Mouse (Mus musculus) midbrain, embryonic 14.5 days (tissue): ENCODE measurements around the gene Calr. TPM values are rescaled to one million over a fixed set of nuclear protein-coding genes. Genes with fewer than 3 reads are reported as not detected.
A peak's percentile ranks its signal among the peaks of the same experiment; 100 is the strongest.

Experiments used
- ATAC-seq: fragments of 200-750 bp; cut with Nextera tagmentation; 2 replicates; pipeline ENCODE4 v1.8.0; 2017; ENCODE audit warnings: moderate number of reproducible peaks, moderate library complexity; ENCODE audit not compliant: low FRiP score, low TSS enrichment
- DNase-seq: peaks from one replicate; pipeline ENCODE4 v3.0.0-alpha.2; 2015
- H3K27ac ChIP-seq: fragments of 300-500 bp; sonication (generic); replicated peaks from 2 replicates; pipeline ENCODE4 v1.5.1; 2014; ENCODE audit warnings: mild to moderate bottlenecking, low read depth, low read length, moderate library complexity
- H3K27me3 ChIP-seq: fragments of 300-500 bp; sonication (generic); 2 replicates; pipeline ENCODE4 v1.6.1; 2014; ENCODE audit warnings: low read length, control low read depth, mixed read lengths; ENCODE audit not compliant: control insufficient read depth, insufficient read depth
- H3K36me3 ChIP-seq: fragments of 300-500 bp; sonication (generic); 2 replicates; pipeline ENCODE4 v1.6.1; 2014; ENCODE audit warnings: low read length, control low read depth; ENCODE audit not compliant: control insufficient read depth, insufficient read depth
- H3K4me1 ChIP-seq: fragments of 300-500 bp; sonication (generic); 2 replicates; pipeline ENCODE4 v1.6.1; 2014; ENCODE audit warnings: mild to moderate bottlenecking, antibody characterized with exemption, low read length, control low read depth; ENCODE audit not compliant: control insufficient read depth, insufficient read depth
- H3K4me2 ChIP-seq: fragments of 300-500 bp; sonication (generic); 2 replicates; pipeline ENCODE4 v1.6.1; 2014; ENCODE audit warnings: mild to moderate bottlenecking, low read length, moderate library complexity
- H3K4me3 ChIP-seq: fragments of 300-500 bp; sonication (generic); replicated peaks from 2 replicates; pipeline ENCODE4 v1.5.1; 2014; ENCODE audit warnings: low read depth, low read length
- H3K9ac ChIP-seq: fragments of 300-500 bp; sonication (generic); replicated peaks from 2 replicates; pipeline ENCODE4 v1.6.1; 2014; ENCODE audit warnings: mild to moderate bottlenecking, low read length, moderate library complexity
- H3K9me3 ChIP-seq: fragments of 300-500 bp; sonication (generic); 2 replicates; pipeline ENCODE4 v1.6.1; 2016; ENCODE audit warnings: low read length, control low read depth, mixed read lengths; ENCODE audit not compliant: control insufficient read depth
- WGBS: fragments of 180-500 bp; shearing (Covaris S2); extraction: QIAGEN DNeasy Blood & Tissue Kit; methylation state at CpG from one replicate; pipeline ENCODE4 v1.1.7; 2014; 5-methylcytosine and 5-hydroxymethylcytosine counted together
- polyA plus RNA-seq: library from polyadenylated mRNA; unstranded; fragments of >200 nt; fragmentation: Nextera tagmentation; extraction: Ambion mirVana; gene quantifications from 2 replicates; pipeline ENCODE4 v1.2.1, GENCODE M21; 2014

The Calr gene
- 434 and 525 TPM in 2 replicates for polyA plus RNA-seq

DNA sequence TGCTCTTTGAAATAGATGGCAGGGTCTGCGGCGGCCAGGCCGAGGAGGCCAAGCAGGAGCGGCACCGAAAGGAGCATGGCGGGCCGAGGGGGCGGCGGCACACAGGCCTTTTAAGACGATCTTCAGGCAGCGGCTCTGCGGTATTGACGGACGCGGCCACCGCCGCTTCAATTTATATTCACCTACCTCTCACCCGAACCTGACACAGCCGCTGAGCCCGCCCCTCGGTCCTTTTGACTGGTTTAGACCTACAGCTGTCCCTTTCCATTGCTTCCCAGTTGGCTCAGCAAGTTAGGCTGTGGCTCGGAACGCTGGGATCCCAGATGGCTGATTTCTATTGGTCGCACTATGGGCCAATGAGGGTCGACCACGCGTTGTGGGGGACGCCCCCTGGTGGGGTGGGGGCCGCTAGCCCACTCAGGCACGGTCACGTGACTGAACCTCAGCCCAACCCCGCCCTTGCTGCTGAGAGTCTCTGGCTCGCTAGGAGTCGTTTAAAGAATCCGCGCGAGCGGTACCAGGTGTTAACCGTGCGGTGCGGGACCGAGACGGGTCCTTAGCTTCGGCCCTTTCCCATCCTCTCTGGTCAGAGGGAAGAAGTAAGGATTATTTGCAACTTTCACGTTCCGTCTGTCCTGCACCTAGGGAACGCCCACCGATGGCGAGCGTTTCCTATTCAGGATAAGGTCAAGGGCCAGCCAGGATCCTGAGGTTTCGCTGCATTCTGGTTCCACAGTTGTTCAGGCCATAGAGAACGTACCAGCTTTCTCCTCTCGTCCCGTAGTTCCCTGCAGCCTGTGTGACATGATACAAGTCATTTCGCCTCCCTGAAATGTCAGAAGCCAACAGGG lies at the start of gene Calr:
TSS of gene Calr (minus strand) at position 213 of the 851 bp plus-strand sequence.
- WGBS: under 1% methylated on average over 55 of the region's 55 CpGs

GRCm38 (mm10) chr8:84895963-84896362 lies 49.2 kb upstream of the Calr start:
- Histone ChIP-seq H3K4me3 (no peak overlapping the region), H3K36me3 (peaks cover 5% of the 10 kb centered on the region; the same call in 1 of the 2 replicates), H3K27me3 (0 out of 2 replicates have a peak, but pooled peaks cover 2% of the 10 kb centered on the region), H3K4me2 (no peak overlapping the region), H3K9ac (no peak overlapping the region), H3K27ac (no peak overlapping the region), H3K9me3 (no peaks in the 10 kb centered on the region), H3K4me1 (peaks cover 12% of the 10 kb centered on the region)
- DNase-seq: no peak
- WGBS: 89% methylated on average over 5 of the region's 5 CpGs
- no peak for ATAC-seq

More for the DNA sequence above, at the start of gene Calr:
- no peaks in the 10 kb centered on the region for H3K27me3 ChIP-seq
- H3K36me3 ChIP-seq: peaks cover 35% of the 10 kb centered on the region
- ATAC-seq (peak; percentile 99), DNase-seq (peak; percentile 100)
- H3K9ac ChIP-seq: peak within 1 kb of the TSS; percentile 95
- peak within 1 kb of the TSS; percentile 88 for H3K27ac ChIP-seq
- H3K4me2 ChIP-seq: peak within 1 kb of the TSS; percentile 89
- peak within 1 kb of the TSS; percentile 97 for H3K4me3 ChIP-seq
- peaks cover 22% of the 10 kb centered on the region for H3K4me1 ChIP-seq
- H3K9me3 ChIP-seq: no peaks in the 10 kb centered on the region

GRCm38 (mm10) chr8:84893709-84894134 lies 47.0 kb upstream of the Calr start, which contains the start of gene Gcdh:
Gene Gcdh, minus strand, starts transcription at chr8:84893921.
- H3K4me3 ChIP-seq: peak within 1 kb of the TSS; percentile 73
- peaks cover 20% of the 10 kb centered on the region for H3K36me3 ChIP-seq
- H3K27me3 ChIP-seq: 0 out of 2 replicates have a peak, but pooled peaks cover under 1% of the 10 kb centered on the region
- H3K9me3 ChIP-seq: no peaks in the 10 kb centered on the region
- peak within 1 kb of the TSS; percentile 52; the same call in 1 of the 2 replicates for H3K27ac ChIP-seq
- peaks cover 12% of the 10 kb centered on the region for H3K4me1 ChIP-seq
- under 1% methylated on average over 11 of the region's 11 CpGs for WGBS
- H3K4me2 ChIP-seq: peak within 1 kb of the TSS; percentile 87
- peak within 1 kb of the TSS; percentile 79 for H3K9ac ChIP-seq
- peak; percentile 96 for ATAC-seq
- DNase-seq: peak; percentile 95

- 11% methylated on average over 31 of the region's 31 CpGs for WGBS
- peaks cover 12% of the 10 kb centered on the region for H3K4me1 ChIP-seq
- no peaks in the 10 kb centered on the region for H3K27me3 ChIP-seq
- H3K9ac ChIP-seq: peak overlapping the region; percentile 79
- peak overlapping the region; percentile 87 for H3K4me2 ChIP-seq
- peak overlapping the region; percentile 73 for H3K4me3 ChIP-seq
- H3K36me3 ChIP-seq: peaks cover 25% of the 10 kb centered on the region
- no peak for DNase-seq
- peak overlapping the region; percentile 52; the same call in 1 of the 2 replicates for H3K27ac ChIP-seq
- ATAC-seq: peak; percentile 39; the same call in 1 of the 2 replicates
- H3K9me3 ChIP-seq: no peaks in the 10 kb centered on the region
Observed at GRCm38 (mm10) chr8:84892993-84893708, 46.4 kb upstream of the Calr start.

DNA sequence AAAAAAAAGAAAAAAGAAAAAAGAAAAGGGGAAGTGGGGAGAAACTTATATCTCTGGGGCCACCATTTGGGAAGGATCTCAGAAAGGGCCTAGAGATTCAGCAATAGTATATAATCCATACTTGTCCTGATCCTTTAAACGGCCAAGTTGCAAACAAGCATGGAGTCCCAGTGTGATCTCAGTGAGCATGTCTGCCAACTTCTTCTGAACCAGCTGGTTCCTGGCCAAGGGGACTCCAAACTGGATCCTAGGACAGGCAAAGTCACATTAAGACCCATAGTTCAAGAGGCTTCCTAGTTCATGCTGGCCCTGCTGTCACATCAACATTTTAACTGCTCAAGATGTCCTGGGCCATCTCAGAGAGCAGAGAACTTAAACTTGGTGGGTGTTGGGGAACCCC lies 42.4 kb upstream of the Calr start:
- Histone ChIP-seq H3K36me3 (peaks cover 50% of the 10 kb centered on the region), H3K9me3 (no peaks in the 10 kb centered on the region), H3K4me2 (no peak overlapping the region), H3K27ac (no peak overlapping the region), H3K9ac (no peak overlapping the region), H3K27me3 (no peaks in the 10 kb centered on the region), H3K4me3 (no peak overlapping the region), H3K4me1 (peaks cover 9% of the 10 kb centered on the region)
- ATAC-seq: no peak
- WGBS: 100% methylated on average over 1 of the region's 1 CpGs
- no peak for DNase-seq

- ATAC-seq (no peak), DNase-seq (no peak)
- Histone ChIP-seq H3K27ac (no peak overlapping the region), H3K36me3 (peaks cover 50% of the 10 kb centered on the region), H3K4me3 (no peak overlapping the region), H3K9me3 (no peaks in the 10 kb centered on the region), H3K27me3 (no peaks in the 10 kb centered on the region), H3K9ac (no peak overlapping the region), H3K4me1 (peaks cover 8% of the 10 kb centered on the region), H3K4me2 (no peak overlapping the region)
- 94% methylated on average over 3 of the region's 3 CpGs for WGBS
Observed at GRCm38 (mm10) chr8:84888280-84888679, 41.5 kb upstream of the Calr start.

GRCm38 (mm10) chr8:84884728-84885127 lies 38.0 kb upstream of the Calr start:
- no peak overlapping the region for H3K4me3 ChIP-seq
- no peak overlapping the region for H3K27ac ChIP-seq
- 88% methylated on average over 4 of the region's 4 CpGs for WGBS
- peaks cover 37% of the 10 kb centered on the region for H3K36me3 ChIP-seq
- no peaks in the 10 kb centered on the region for H3K9me3 ChIP-seq
- no peaks in the 10 kb centered on the region for H3K27me3 ChIP-seq
- H3K4me1 ChIP-seq: no peaks in the 10 kb centered on the region
- no peak overlapping the region for H3K4me2 ChIP-seq
- H3K9ac ChIP-seq: no peak overlapping the region
- ATAC-seq (no peak), DNase-seq (no peak)

DNA sequence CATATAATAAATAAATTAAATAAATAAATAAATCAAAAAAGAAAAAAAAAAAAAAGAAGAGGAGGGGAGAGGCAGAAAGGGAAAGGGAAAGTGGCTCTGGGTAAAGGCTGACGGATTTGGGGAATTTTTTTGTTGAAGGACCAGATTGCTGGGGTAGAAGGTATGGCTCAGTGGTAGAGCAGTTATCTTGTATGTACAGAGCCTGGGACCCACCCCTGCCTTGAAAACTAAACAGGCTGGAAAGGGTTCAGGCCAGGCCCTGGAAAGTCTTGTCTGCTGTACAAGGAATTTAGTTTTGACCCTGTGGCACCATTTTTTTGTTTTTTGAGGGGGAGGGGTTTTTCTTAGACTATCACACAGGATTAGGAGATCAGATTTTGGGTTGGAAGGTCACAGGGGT lies 32.2 kb upstream of the Calr start:
- H3K27ac ChIP-seq: no peak overlapping the region
- no peaks in the 10 kb centered on the region for H3K4me1 ChIP-seq
- ATAC-seq (no peak), DNase-seq (no peak)
- H3K9ac ChIP-seq: no peak overlapping the region
- H3K4me2 ChIP-seq: no peak overlapping the region
- no peaks in the 10 kb centered on the region for H3K36me3 ChIP-seq
- no peak overlapping the region for H3K4me3 ChIP-seq
- WGBS: 93% methylated on average over 1 of the region's 1 CpGs
- no peaks in the 10 kb centered on the region for H3K9me3 ChIP-seq
- H3K27me3 ChIP-seq: no peaks in the 10 kb centered on the region
